12 mouse cellular contexts compared by ENCODE assay signal in genomic region chr8:12895535-12896150, GRCm38 (mm10). TPM values are rescaled to one million over a fixed set of nuclear protein-coding genes. Genes with fewer than 3 reads are reported as not detected.
DNase-seq lines count a peak whose midpoint lies in the region; ATAC-seq and TF ChIP-seq lines count a peak whose summit lies in the region.
"Had no signal": no experiment of that assay in that cellular context is flagged by ENCODE, and none has a peak within 500 bp of the region (broad histone marks: within the 10 kb centered on the region; RNA-seq: fewer than 3 reads in every experiment).

No protein-coding gene starts in this region.

- TF ChIP-seq CTCF in heart, postnatal 0 days (IDR thresholded peaks at IDR 0.05; ENCODE audit: low read depth) = peak; percentile 41; the same call in 1 of the 2 replicates
- peak; percentile 63 for TF ChIP-seq CTCF in lung, postnatal 0 days (IDR thresholded peaks at IDR 0.05)
- TF ChIP-seq CTCF in stomach, postnatal 0 days (IDR thresholded peaks at IDR 0.05; ENCODE audit: low read depth) = peak; percentile 65

- no peaks in the 10 kb centered on the region; the same call in 1 of the 2 replicates for H3K27me3 ChIP-seq in heart, postnatal 0 days (ENCODE audit: control insufficient read depth, insufficient read depth, low read length)
- H3K27me3 ChIP-seq in lung, postnatal 0 days (replicated peaks; ENCODE audit: insufficient read depth, low read length) = no peaks in the 10 kb centered on the region
- no peaks in the 10 kb centered on the region for H3K27me3 ChIP-seq in stomach, postnatal 0 days (ENCODE audit: control insufficient read depth, insufficient read depth, low read length)
- H3K27me3 ChIP-seq: embryonic facial prominence, embryonic 12.5 days; hindbrain, embryonic 15.5 days; limb, embryonic 12.5 days had no signal

- TF ChIP-seq EP300 in heart, postnatal 0 days (IDR thresholded peaks at IDR 0.05; ENCODE audit: low read depth) = no peak
- no peak for TF ChIP-seq EP300 in lung, postnatal 0 days (IDR thresholded peaks at IDR 0.05)
- TF ChIP-seq EP300 in stomach, postnatal 0 days (optimal IDR thresholded peaks at IDR 0.05) = no peak

- no peak for DNase-seq in heart, postnatal 0 days (ENCODE audit: low spot score)
- DNase-seq in heart, adult 11 months = no peak
- no peak for DNase-seq in lung, postnatal 0 days (ENCODE audit: low spot score)
- no peak for DNase-seq in lung, postnatal 25 days (ENCODE audit: low spot score)
- peak; percentile 60 for DNase-seq in ZHBTc4 (ENCODE audit: low read depth, low spot score)
- DNase-seq in stomach, postnatal 0 days (ENCODE audit: low spot score) = no peak
- DNase-seq in adrenal gland, postnatal 14 days = no peak
- DNase-seq: gastrocnemius, postnatal 14 days had no signal

- H3K4me2 ChIP-seq in heart, postnatal 0 days (ENCODE audit: low read depth, low read length) = no peak overlapping the region
- H3K4me2 ChIP-seq in lung, postnatal 0 days (replicated peaks; ENCODE audit: low read depth, low read length) = no peak overlapping the region
- H3K4me2 ChIP-seq in stomach, postnatal 0 days (replicated peaks; ENCODE audit: low read depth) = no peak overlapping the region
- H3K4me2 ChIP-seq: embryonic facial prominence, embryonic 12.5 days; hindbrain, embryonic 15.5 days; limb, embryonic 12.5 days had no signal

- 59% methylated on average over 9 of the region's 9 CpGs for WGBS in heart, postnatal 0 days
- 56% methylated on average over 9 of the region's 9 CpGs for WGBS in lung, postnatal 0 days
- 70% methylated on average over 9 of the region's 9 CpGs for WGBS in stomach, postnatal 0 days

- no peak overlapping the region for H3K4me3 ChIP-seq in heart, postnatal 0 days (ENCODE audit: low read depth, low read length)
- H3K4me3 ChIP-seq in lung, postnatal 0 days (ENCODE audit: low read depth, low read length) = no peak overlapping the region
- H3K4me3 ChIP-seq in stomach, postnatal 0 days (ENCODE audit: low read depth, low read length) = no peak overlapping the region
- H3K4me3 ChIP-seq: embryonic facial prominence, embryonic 12.5 days; hindbrain, embryonic 15.5 days; limb, embryonic 12.5 days had no signal

- H3K9me3 ChIP-seq in heart, postnatal 0 days (replicated peaks; ENCODE audit: control insufficient read depth, low read length) = no peaks in the 10 kb centered on the region
- H3K9me3 ChIP-seq in lung, postnatal 0 days (ENCODE audit: low read length) = no peaks in the 10 kb centered on the region
- no peaks in the 10 kb centered on the region for H3K9me3 ChIP-seq in stomach, postnatal 0 days (ENCODE audit: control insufficient read depth, low read length)
- H3K9me3 ChIP-seq: embryonic facial prominence, embryonic 12.5 days; G1E; hindbrain, embryonic 15.5 days; limb, embryonic 12.5 days had no signal

- no peaks in the 10 kb centered on the region for H3K4me1 ChIP-seq in heart, postnatal 0 days (ENCODE audit: control insufficient read depth, insufficient read depth)
- H3K4me1 ChIP-seq in lung, postnatal 0 days (ENCODE audit: insufficient read depth, low read depth, low read length) = no peaks in the 10 kb centered on the region; the same call in 1 of the 2 replicates
- H3K4me1 ChIP-seq in stomach, postnatal 0 days (replicated peaks; ENCODE audit: control insufficient read depth, insufficient read depth) = no peaks in the 10 kb centered on the region

- H3K27ac ChIP-seq in heart, postnatal 0 days (ENCODE audit: low read depth) = no peak overlapping the region
- no peak overlapping the region for H3K27ac ChIP-seq in lung, postnatal 0 days (ENCODE audit: low read length)
- no peak overlapping the region for H3K27ac ChIP-seq in stomach, postnatal 0 days (replicated peaks)
- H3K27ac ChIP-seq: embryonic facial prominence, embryonic 12.5 days; hindbrain, embryonic 15.5 days; limb, embryonic 12.5 days had no signal

- H3K9ac ChIP-seq in heart, postnatal 0 days (replicated peaks; ENCODE audit: low read depth, low read length) = no peak overlapping the region
- H3K9ac ChIP-seq in lung, postnatal 0 days (replicated peaks; ENCODE audit: low read depth) = no peak overlapping the region
- H3K9ac ChIP-seq in stomach, postnatal 0 days (ENCODE audit: low read length) = no peak overlapping the region
- H3K9ac ChIP-seq: embryonic facial prominence, embryonic 12.5 days; hindbrain, embryonic 15.5 days; limb, embryonic 12.5 days had no signal

- H3K36me3 ChIP-seq in heart, postnatal 0 days (replicated peaks; ENCODE audit: control insufficient read depth, insufficient read depth, low read length) = no peaks in the 10 kb centered on the region
- H3K36me3 ChIP-seq in lung, postnatal 0 days (ENCODE audit: insufficient read depth, low read length) = no peaks in the 10 kb centered on the region
- H3K36me3 ChIP-seq in stomach, postnatal 0 days (ENCODE audit: control insufficient read depth, insufficient read depth, low read length) = no peaks in the 10 kb centered on the region
- H3K36me3 ChIP-seq: embryonic facial prominence, embryonic 12.5 days; G1E; hindbrain, embryonic 15.5 days; limb, embryonic 12.5 days had no signal

- ATAC-seq in heart, postnatal 0 days (ENCODE audit: insufficient read depth, low read depth) = no peak
- no peak for ATAC-seq in lung, postnatal 0 days
- ATAC-seq in stomach, postnatal 0 days (ENCODE audit: low FRiP score, low TSS enrichment) = no peak

RNA-seq across cellular contexts. Expression of gene Mcf2l, which starts 22.0 kb away (rescaled TPM):
- total RNA-seq in heart, postnatal 0 days (2014; rRNA removed; ENCODE audit: low replicate concordance) = 22.1 and 22.9 TPM in 2 replicates
- polyA plus RNA-seq in heart, postnatal 0 days (2015; fragmentation: Nextera tagmentation; extraction: Ambion mirVana) = 6.6 and 7.5 TPM in 2 replicates
- polyA plus RNA-seq in lung, postnatal 0 days (2015; fragmentation: Nextera tagmentation; extraction: Ambion mirVana) = 12.9 and 16.8 TPM in 2 replicates
- 9.6 TPM in 2 replicates for polyA plus RNA-seq in stomach, postnatal 0 days (2015; fragmentation: Nextera tagmentation; extraction: Ambion mirVana)
- total RNA-seq in adrenal gland, postnatal 14 days (2021) = 59.3 and 66.7 TPM in 2 replicates
- polyA plus RNA-seq: G1E had no signal
